Mouse (Mus musculus): Measurements from ENCODE around the gene Mrpl14. TPM values are rescaled to one million over a fixed set of nuclear protein-coding genes. Genes with fewer than 3 reads are reported as not detected.

The Mrpl14 gene
- polyA plus RNA-seq, 1 experiment, result 359 TPM

- no peak for TF ChIP-seq GATA1 (IDR thresholded peaks at IDR 0.05; ENCODE audit: low read length)
Measured at GRCm38 (mm10) chr17:45680391-45680980, 5.6 kb upstream of the Mrpl14 start.

- no peak for TF ChIP-seq GATA1 (IDR thresholded peaks at IDR 0.05; ENCODE audit: low read length)
Measured at GRCm38 (mm10) chr17:45681588-45681987, 4.5 kb upstream of the Mrpl14 start.

GRCm38 (mm10) chr17:45682843-45683242, 3.3 kb upstream of the Mrpl14 start:
- no peak for TF ChIP-seq GATA1 (IDR thresholded peaks at IDR 0.05; ENCODE audit: low read length)

- no peak for TF ChIP-seq GATA1 (IDR thresholded peaks at IDR 0.05; ENCODE audit: low read length)
Measured at GRCm38 (mm10) chr17:45684667-45685131, 1.4 kb upstream of the Mrpl14 start.

- no peak for TF ChIP-seq GATA1 (IDR thresholded peaks at IDR 0.05; ENCODE audit: low read length)
Measured at GRCm38 (mm10) chr17:45685171-45686092, 690 bp upstream of the Mrpl14 start.

GRCm38 (mm10) chr17:45686716-45687115, 594 bp downstream of the Mrpl14 start, which contains the start of gene Tmem63b:
Gene Tmem63b, minus strand, starts transcription at chr17:45686905.
- no peak for TF ChIP-seq GATA1 (IDR thresholded peaks at IDR 0.05; ENCODE audit: low read length)

- TF ChIP-seq GATA1 (IDR thresholded peaks at IDR 0.05; ENCODE audit: low read length), result no peak
Measured at GRCm38 (mm10) chr17:45689120-45689519, 3.0 kb downstream of the Mrpl14 start.

GRCm38 (mm10) chr17:45690044-45690443, 3.9 kb downstream of the Mrpl14 start:
- TF ChIP-seq GATA1 (IDR thresholded peaks at IDR 0.05; ENCODE audit: low read length), result no peak

GRCm38 (mm10) chr17:45692159-45692558, 6.0 kb downstream of the Mrpl14 start:
- TF ChIP-seq GATA1 (IDR thresholded peaks at IDR 0.05; ENCODE audit: low read length), result no peak

GRCm38 (mm10) chr17:45693812-45694565, 7.9 kb downstream of the Mrpl14 start:
- TF ChIP-seq GATA1 (IDR thresholded peaks at IDR 0.05; ENCODE audit: low read length), result no peak

- peak; percentile 54 for TF ChIP-seq GATA1 (IDR thresholded peaks at IDR 0.05; ENCODE audit: low read length)
Measured at GRCm38 (mm10) chr17:45695227-45696120, 9.4 kb downstream of the Mrpl14 start.

- TF ChIP-seq GATA1 (IDR thresholded peaks at IDR 0.05; ENCODE audit: low read length), result no peak
Measured at GRCm38 (mm10) chr17:45696981-45697380, 10.9 kb downstream of the Mrpl14 start.

- no peak for TF ChIP-seq GATA1 (IDR thresholded peaks at IDR 0.05; ENCODE audit: low read length)
Measured at GRCm38 (mm10) chr17:45698368-45698767, 12.2 kb downstream of the Mrpl14 start.

GRCm38 (mm10) chr17:45699039-45699740, 13.1 kb downstream of the Mrpl14 start:
- TF ChIP-seq GATA1 (IDR thresholded peaks at IDR 0.05; ENCODE audit: low read length), result no peak
